Mouse (Mus musculus) neural tube, embryonic 13.5 days (tissue): Measurements from ENCODE around the gene Fam214b. TPM values are rescaled to one million over a fixed set of nuclear protein-coding genes. Genes with fewer than 3 reads are reported as not detected.

Experiments used
- ATAC-seq: fragments of 200-750 bp; cut with Nextera tagmentation; 2 replicates; pipeline ENCODE4 v1.8.0; 2017; ENCODE audit warnings: low read depth, mild to moderate bottlenecking, moderate TSS enrichment, moderate library complexity
- H3K27ac ChIP-seq: fragments of 300-500 bp; sonication (generic); replicated peaks from 2 replicates; pipeline ENCODE4 v1.5.1; 2015; ENCODE audit warnings: moderate library complexity, mild to moderate bottlenecking, inconsistent platforms
- H3K27me3 ChIP-seq: fragments of 300-500 bp; sonication (generic); 2 replicates; pipeline ENCODE4 v1.6.1; 2015; ENCODE audit warnings: mild to moderate bottlenecking, inconsistent platforms
- H3K36me3 ChIP-seq: fragments of 300-500 bp; sonication (generic); 2 replicates; pipeline ENCODE4 v1.6.1; 2015; ENCODE audit warnings: mild to moderate bottlenecking, inconsistent platforms
- H3K4me1 ChIP-seq: fragments of 300-500 bp; sonication (generic); replicated peaks from 2 replicates; pipeline ENCODE4 v1.6.1; 2015; ENCODE audit warnings: inconsistent platforms
- H3K4me2 ChIP-seq: fragments of 300-500 bp; sonication (generic); 2 replicates; pipeline ENCODE4 v1.6.1; 2015; ENCODE audit warnings: inconsistent platforms, mild to moderate bottlenecking, moderate library complexity
- H3K4me3 ChIP-seq: fragments of 300-500 bp; sonication (generic); 2 replicates; pipeline ENCODE4 v1.5.1; 2015; ENCODE audit warnings: mild to moderate bottlenecking, inconsistent platforms
- H3K9ac ChIP-seq: fragments of 300-500 bp; sonication (generic); 2 replicates; pipeline ENCODE4 v1.6.1; 2015; ENCODE audit warnings: moderate library complexity, mild to moderate bottlenecking, inconsistent platforms
- H3K9me3 ChIP-seq: fragments of 300-500 bp; sonication (generic); 2 replicates; pipeline ENCODE4 v1.6.1; 2016; ENCODE audit warnings: inconsistent platforms
- WGBS: fragments of 180-500 bp; shearing (Covaris S2); methylation state at CpG from one replicate; pipeline ENCODE4 v1.1.7; 2015; 5-methylcytosine and 5-hydroxymethylcytosine counted together
- polyA plus RNA-seq: library from polyadenylated mRNA; unstranded; fragments of >200 nt; fragmentation: Nextera tagmentation; extraction: Ambion mirVana; gene quantifications from 2 replicates; pipeline ENCODE4 v1.2.1, GENCODE M21; 2015

Fam214b gene
- polyA plus RNA-seq, 1 experiment from 2014 or later: 29.9 TPM

DNA sequence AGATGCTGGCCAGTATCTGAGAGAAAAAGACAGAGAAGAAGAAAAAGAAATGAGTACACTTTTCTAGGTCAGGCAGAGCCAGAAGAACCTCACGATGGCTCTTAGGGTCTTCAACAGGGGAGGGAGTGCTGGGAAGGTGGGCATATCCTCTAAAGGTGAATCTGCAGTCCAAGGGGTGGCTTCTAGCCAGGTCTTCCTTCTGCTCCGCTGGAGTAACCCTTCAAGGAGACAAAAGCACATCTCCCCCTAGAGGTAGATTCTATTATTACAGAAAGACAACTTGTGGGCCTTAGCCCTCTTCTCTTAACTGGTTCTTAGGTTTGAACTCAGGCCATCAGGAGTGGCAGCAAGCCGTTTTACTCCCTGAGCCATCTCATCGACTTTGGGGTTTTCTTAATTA lies 6.6 kb upstream of the Fam214b start:
- no peak overlapping the region for H3K4me2 ChIP-seq
- H3K4me1 ChIP-seq: no peaks in the 10 kb centered on the region
- no peak overlapping the region for H3K4me3 ChIP-seq
- H3K36me3 ChIP-seq: no peaks in the 10 kb centered on the region
- no peaks in the 10 kb centered on the region for H3K9me3 ChIP-seq
- ATAC-seq: no peak
- no peak overlapping the region for H3K9ac ChIP-seq
- 13% methylated on average over 4 of the region's 4 CpGs for WGBS
- H3K27me3 ChIP-seq: no peaks in the 10 kb centered on the region
- no peak overlapping the region for H3K27ac ChIP-seq

DNA sequence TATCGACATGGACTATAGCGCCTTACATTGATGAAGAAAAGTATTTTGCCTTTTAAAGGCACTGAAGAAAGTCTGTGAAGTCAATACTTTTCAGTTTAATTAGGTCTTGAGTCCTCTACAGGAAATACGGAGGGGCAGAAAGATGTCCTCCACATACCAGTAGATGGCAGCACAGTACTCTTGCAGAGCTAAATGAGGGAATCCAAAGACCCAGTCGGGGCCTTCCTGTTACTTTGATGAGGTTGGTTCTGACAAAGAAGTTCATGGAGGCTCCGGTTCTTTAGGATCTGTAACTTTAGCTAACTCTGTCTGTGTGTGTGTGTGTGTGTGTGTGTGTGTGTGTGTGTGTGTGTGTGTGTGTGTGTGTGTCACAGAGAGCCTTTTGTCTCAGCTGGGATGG lies 1.2 kb upstream of the Fam214b start:
- WGBS: 9% methylated on average over 5 of the region's 5 CpGs
- Histone ChIP-seq H3K36me3 (no peaks in the 10 kb centered on the region), H3K9me3 (no peaks in the 10 kb centered on the region), H3K4me2 (peak overlapping the region; percentile 72), H3K4me3 (no peak overlapping the region), H3K27ac (no peak overlapping the region), H3K27me3 (no peaks in the 10 kb centered on the region), H3K4me1 (peaks cover 32% of the 10 kb centered on the region), H3K9ac (no peak overlapping the region)
- no peak for ATAC-seq

DNA sequence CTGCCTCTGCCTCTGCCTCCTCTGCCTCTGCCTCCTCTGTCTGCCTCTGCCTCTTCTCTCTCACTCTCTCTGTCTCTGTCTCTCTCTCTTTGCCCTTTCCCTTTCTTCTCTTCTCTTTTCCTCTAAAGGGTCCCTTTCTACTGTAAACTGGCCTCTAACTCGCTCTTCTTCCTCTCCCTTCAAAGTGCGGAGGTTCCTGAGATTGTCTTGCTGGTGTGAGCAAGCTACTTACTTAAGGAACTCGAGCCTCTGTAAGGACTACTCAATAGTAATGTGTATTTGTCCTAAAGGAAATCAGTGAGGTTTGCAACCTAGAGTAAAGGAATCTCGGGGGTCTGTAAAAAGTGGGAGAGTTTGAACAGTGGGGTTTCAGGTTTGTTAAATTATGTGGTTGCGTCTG lies 587 bp upstream of the Fam214b start:
- no peak overlapping the region for H3K4me3 ChIP-seq
- no peak overlapping the region for H3K27ac ChIP-seq
- no peaks in the 10 kb centered on the region for H3K27me3 ChIP-seq
- no peak overlapping the region; the same call in 1 of the 2 replicates for H3K9ac ChIP-seq
- no peaks in the 10 kb centered on the region for H3K9me3 ChIP-seq
- H3K4me1 ChIP-seq: peaks cover 32% of the 10 kb centered on the region
- no peak for ATAC-seq
- WGBS: 65% methylated on average over 5 of the region's 5 CpGs
- H3K36me3 ChIP-seq: no peaks in the 10 kb centered on the region
- H3K4me2 ChIP-seq: peak overlapping the region; percentile 72

- no peaks in the 10 kb centered on the region for H3K36me3 ChIP-seq
- H3K27me3 ChIP-seq: no peaks in the 10 kb centered on the region
- H3K4me1 ChIP-seq: peaks cover 40% of the 10 kb centered on the region
- peak overlapping the region; percentile 55 for H3K4me3 ChIP-seq
- H3K27ac ChIP-seq: peak overlapping the region; percentile 93
- ATAC-seq: peak; percentile 20
- no peaks in the 10 kb centered on the region for H3K9me3 ChIP-seq
- WGBS: 4% methylated on average over 13 of the region's 13 CpGs
- H3K4me2 ChIP-seq: peak overlapping the region; percentile 72
- H3K9ac ChIP-seq: peak overlapping the region; percentile 75
These were observed 748 bp downstream of the Fam214b start for GRCm38 (mm10) chr4:43045285-43045658.

DNA sequence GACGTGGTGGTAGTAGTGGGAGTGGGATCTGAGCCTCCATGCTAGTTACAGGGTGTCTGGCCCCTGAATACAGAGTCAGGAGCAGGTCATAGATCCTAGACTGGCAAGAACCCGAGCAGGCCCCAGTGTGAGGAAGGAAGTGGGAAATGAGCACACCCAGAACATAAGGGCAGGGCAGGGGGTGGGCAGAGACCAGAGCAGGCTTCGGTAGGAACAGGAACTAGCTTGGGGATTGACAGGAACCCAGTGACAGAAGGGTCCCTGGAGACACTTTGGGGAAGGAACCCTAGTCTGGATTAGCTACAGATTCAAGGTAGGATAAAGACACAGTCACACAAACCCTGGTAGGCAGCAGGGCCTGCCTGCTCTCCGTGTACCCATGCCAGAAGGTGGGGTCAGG lies 1.3 kb downstream of the Fam214b start:
- peak overlapping the region; percentile 93 for H3K27ac ChIP-seq
- peak overlapping the region; percentile 55 for H3K4me3 ChIP-seq
- peak overlapping the region; percentile 75 for H3K9ac ChIP-seq
- H3K4me1 ChIP-seq: peaks cover 41% of the 10 kb centered on the region
- whole genome bisulfite sequencing: 10% methylated on average over 4 of the region's 4 CpGs
- no peaks in the 10 kb centered on the region for H3K9me3 ChIP-seq
- H3K36me3 ChIP-seq: no peaks in the 10 kb centered on the region
- ATAC-seq: no peak
- peak overlapping the region; percentile 72 for H3K4me2 ChIP-seq
- H3K27me3 ChIP-seq: no peaks in the 10 kb centered on the region

GRCm38 (mm10) chr4:43043644-43044357 lies 2.2 kb downstream of the Fam214b start:
- peak overlapping the region; percentile 55 for H3K4me3 ChIP-seq

DNA sequence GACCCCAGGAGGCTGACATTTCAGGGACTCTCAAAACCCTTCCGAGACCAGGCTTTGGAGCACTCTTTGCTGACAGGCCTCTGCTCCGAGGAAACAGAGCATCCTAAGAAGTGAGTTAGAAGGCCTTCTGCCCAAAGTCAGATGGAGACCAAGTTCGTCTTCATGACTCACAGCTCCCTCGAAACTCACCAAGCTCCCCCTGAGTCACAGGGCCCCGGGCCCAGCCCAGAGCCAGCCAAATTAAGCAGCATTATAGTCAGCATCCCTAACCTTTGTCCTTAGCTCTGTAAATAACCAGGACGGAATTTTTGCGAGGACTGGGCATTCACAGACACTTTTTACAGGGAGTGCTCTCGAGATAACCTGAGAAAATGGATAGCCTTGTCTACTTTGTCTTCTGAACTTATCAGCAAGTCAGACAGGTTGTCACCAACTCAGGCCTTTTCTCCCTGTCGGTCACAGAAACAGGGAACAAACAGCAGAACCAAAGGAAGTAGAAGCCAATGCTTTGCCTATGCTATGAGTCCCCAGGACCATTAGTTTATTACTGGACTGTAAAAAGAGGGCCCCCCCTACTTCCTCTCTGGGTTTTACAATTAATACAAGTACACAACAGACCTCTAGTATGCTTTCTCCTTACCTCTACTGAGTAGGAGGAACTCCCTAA lies 5.0 kb downstream of the Fam214b start:
- 60% methylated on average over 9 of the region's 9 CpGs for WGBS
- H3K9ac ChIP-seq: no peak overlapping the region
- H3K36me3 ChIP-seq: peaks cover 11% of the 10 kb centered on the region
- no peaks in the 10 kb centered on the region for H3K9me3 ChIP-seq
- no peak overlapping the region for H3K4me3 ChIP-seq
- H3K27ac ChIP-seq: peak overlapping the region; percentile 65
- no peaks in the 10 kb centered on the region for H3K27me3 ChIP-seq
- no peak overlapping the region for H3K4me2 ChIP-seq
- ATAC-seq: no peak
- peaks cover 61% of the 10 kb centered on the region for H3K4me1 ChIP-seq

More at GRCm38 (mm10) chr4:43043644-43044357, 2.2 kb downstream of the Fam214b start:
- H3K9me3 ChIP-seq: no peaks in the 10 kb centered on the region
- H3K4me1 ChIP-seq: peaks cover 50% of the 10 kb centered on the region
- peak overlapping the region; percentile 93 for H3K27ac ChIP-seq
- WGBS: 11% methylated on average over 7 of the region's 7 CpGs
- H3K4me2 ChIP-seq: peak overlapping the region; percentile 72
- peak; percentile 41 for ATAC-seq
- H3K27me3 ChIP-seq: no peaks in the 10 kb centered on the region
- peak overlapping the region; percentile 75 for H3K9ac ChIP-seq
- no peaks in the 10 kb centered on the region for H3K36me3 ChIP-seq

DNA sequence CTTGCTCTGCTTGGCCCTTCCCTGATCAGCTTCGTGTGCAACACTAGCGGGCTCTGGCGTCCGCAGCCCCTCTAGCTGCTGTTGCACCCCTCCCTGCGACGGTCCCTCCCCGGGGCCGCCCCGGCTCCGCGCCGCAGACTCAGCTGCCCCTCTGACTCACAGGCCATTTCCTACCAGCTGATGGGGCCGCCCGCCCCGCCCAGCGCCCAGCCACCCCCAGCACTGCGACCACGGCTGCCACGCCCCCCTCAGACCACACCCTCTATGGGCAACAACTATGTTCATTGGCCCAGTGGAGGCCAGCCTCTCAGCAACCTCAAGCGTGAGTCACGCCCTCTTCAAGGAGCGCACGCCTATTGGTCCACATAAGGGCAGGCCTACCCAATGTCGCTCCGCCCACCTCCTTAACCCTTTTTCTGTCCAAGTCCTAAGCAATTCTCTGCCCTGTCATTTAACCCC lies 5.9 kb downstream of the Fam214b start:
- Histone ChIP-seq H3K4me1 (peaks cover 59% of the 10 kb centered on the region), H3K36me3 (peaks cover 19% of the 10 kb centered on the region), H3K27me3 (no peaks in the 10 kb centered on the region), H3K4me3 (peak overlapping the region; percentile 81), H3K4me2 (peak overlapping the region; percentile 95), H3K9ac (peak overlapping the region; percentile 94), H3K27ac (peak overlapping the region; percentile 86), H3K9me3 (no peaks in the 10 kb centered on the region)
- ATAC-seq: peak; percentile 96
- WGBS: 0% methylated on average over 25 of the region's 25 CpGs

DNA sequence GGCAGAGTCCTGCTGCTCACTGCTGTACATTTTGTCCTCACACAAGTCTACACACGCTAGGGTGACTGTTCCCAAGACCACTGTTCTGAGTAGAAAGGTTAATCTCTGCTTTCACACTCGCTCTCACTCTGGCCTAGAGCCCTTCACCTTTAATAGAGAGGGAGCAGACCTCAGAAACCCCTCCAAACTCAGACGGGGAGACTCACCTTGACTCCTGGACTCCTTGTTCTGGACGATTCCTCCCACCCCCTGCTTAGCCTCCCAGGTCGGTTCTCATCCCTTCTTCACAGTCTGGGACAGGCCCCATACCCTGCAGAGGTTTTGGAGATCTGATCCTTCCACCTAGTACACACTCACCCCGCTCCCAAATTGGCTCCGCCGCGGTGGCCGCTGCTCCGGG lies 6.4 kb downstream of the Fam214b start:
- peak overlapping the region; percentile 95 for H3K4me2 ChIP-seq
- no peaks in the 10 kb centered on the region for H3K9me3 ChIP-seq
- H3K4me1 ChIP-seq: peaks cover 54% of the 10 kb centered on the region
- H3K4me3 ChIP-seq: peak overlapping the region; percentile 81
- H3K9ac ChIP-seq: peak overlapping the region; percentile 94
- 6% methylated on average over 11 of the region's 11 CpGs for WGBS
- ATAC-seq: peak; percentile 34
- H3K27ac ChIP-seq: peak overlapping the region; percentile 86
- H3K36me3 ChIP-seq: peaks cover 25% of the 10 kb centered on the region
- no peaks in the 10 kb centered on the region for H3K27me3 ChIP-seq

GRCm38 (mm10) chr4:43038567-43039495 lies 7.2 kb downstream of the Fam214b start:
- Histone ChIP-seq H3K27me3 (no peaks in the 10 kb centered on the region), H3K4me2 (peak overlapping the region; percentile 95), H3K4me3 (peak overlapping the region; percentile 81), H3K36me3 (peaks cover 33% of the 10 kb centered on the region), H3K27ac (peak overlapping the region; percentile 86; the same call in 1 of the 2 replicates), H3K4me1 (peaks cover 46% of the 10 kb centered on the region), H3K9ac (peak overlapping the region; percentile 94), H3K9me3 (no peaks in the 10 kb centered on the region)
- WGBS: 57% methylated on average over 15 of the region's 15 CpGs
- no peak for ATAC-seq

DNA sequence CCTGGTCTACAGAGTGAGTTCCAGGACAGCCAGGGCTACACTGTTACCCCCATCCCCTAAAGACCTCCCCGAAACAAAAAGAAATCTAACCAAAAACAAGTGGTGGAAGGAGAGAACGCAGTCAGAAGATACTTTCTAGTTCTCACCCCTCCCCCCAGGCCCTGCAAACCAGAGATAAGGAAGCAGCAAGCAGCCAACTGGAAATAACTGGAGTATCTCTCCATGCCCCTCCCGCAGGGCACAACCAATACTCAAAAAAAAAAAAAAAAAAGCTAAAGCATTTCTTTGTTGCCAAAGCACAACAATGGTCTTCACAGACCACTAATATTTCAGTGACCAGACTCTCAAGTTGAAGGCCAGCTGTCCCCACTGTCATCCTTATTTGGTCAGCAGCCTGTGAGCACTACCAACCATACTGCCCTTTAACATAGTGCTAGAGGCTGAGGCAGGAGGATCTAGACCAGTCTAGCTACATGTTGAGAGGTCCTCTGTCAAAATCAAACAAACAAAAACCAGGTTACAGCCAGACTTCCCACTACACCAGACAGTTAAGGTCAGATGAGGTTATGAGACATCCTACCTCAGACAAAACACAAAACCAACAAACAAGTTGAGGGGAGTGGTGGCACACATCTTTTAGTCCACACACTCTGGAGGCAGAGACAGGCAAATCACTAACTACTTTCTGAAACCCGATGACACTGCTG lies 8.0 kb downstream of the Fam214b start:
- Histone ChIP-seq H3K4me3 (no peak overlapping the region), H3K9ac (peak overlapping the region; percentile 94; the same call in 1 of the 2 replicates), H3K9me3 (no peaks in the 10 kb centered on the region), H3K4me1 (peaks cover 38% of the 10 kb centered on the region), H3K27me3 (no peaks in the 10 kb centered on the region), H3K36me3 (peaks cover 41% of the 10 kb centered on the region), H3K4me2 (peak overlapping the region; percentile 95), H3K27ac (no peak overlapping the region)
- no peak for ATAC-seq
- 69% methylated on average over 4 of the region's 4 CpGs for WGBS
